Mouse (Mus musculus) cerebellum, adult 18-20 months (tissue): ENCODE data around the gene Alk.

Source experiments
- DNase-seq, 2 experiments: peaks; one replicate each; pipeline ENCODE4 v3.0.0; 2021

Gene Alk

DNA sequence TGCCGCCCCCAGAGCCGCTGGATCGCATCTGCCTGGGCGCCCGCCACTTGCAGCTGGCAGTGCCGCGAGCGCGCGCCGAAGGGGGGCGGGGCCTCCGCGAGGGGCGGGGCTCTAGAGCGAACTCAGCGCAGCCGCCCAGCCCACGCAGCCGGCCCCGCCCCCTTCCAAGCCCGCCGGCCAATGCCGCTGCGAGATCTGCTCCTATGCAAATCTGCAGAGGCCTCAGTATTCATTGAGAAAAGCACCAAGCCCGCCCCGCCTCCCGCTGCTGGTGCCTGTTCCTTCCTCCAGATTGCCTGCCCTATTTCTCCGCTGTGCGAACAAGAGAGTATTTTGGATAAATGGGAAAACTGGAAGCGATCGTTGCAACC, at the start of gene Alk:
TSS of gene Alk (minus strand) at position 18 of the 371 bp plus-strand sequence.
- DNase-seq: peak; percentile 70 to 71

DNA sequence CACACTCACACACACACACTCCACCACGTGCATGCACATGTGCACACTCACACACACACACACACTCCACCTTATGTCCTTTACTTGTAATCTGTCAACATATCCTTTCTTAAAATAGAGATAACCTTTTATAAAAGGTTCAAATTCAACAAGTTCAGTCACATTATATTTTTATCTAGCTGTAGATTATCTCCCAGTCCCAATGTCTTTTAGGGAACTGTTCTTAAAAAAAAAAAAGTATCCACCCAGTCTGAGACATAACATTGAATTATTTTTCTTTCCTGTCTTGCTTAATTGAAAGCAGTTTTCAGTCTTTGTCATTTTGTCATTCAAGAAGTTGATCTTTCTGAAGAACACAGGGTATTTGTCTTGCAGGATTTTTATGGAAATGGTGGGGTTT, 48.4 kb upstream of the Alk start:
- DNase-seq: no peak

DNA sequence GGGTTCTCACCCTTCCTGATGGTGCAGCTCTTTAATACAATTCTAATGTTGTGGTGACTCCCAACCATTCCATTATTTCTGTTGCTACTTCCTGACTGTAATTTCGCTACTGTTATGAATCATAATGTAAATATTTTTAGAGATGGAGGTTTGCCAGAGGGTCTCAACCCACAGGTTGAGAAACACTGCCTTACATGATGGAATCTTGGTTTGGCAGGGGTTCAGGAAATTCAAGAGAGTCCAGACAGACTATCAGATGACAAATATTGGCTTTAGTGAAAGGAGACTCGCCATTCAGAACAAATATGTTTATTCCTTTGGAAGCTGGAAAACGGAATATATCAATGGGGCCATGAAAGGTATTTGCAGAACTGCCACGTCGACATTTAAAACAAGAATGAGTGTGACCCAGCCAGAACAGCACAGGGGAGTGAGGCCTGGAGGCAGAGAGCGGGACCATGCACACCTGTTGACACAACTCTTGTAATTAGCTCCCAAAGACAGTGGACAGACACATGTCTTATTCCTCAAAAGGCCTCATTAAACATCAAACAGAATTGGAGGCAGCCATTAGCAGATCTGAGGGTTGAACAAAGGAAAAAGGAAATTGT, 44.3 kb upstream of the Alk start:
- no peak for DNase-seq

DNA sequence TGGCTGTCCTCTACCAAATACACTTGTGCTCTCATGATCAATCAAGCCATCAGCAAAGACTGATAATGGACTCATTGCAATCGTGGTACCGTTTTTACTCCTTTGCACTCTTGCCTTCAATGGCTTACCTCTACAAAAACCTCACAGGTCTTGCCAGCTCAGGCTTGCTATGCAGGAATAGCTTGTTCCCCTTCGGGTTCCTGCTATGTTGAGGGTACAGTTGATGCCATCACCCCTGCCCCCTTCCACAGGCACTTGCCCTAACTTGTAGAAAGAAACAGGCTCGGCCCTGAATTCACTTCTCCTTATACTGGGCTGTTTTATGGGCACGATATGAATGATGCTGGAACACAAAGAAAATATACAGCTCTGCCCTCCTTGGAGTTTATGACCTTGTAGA, 41.7 kb upstream of the Alk start:
- DNase-seq: no peak

DNA sequence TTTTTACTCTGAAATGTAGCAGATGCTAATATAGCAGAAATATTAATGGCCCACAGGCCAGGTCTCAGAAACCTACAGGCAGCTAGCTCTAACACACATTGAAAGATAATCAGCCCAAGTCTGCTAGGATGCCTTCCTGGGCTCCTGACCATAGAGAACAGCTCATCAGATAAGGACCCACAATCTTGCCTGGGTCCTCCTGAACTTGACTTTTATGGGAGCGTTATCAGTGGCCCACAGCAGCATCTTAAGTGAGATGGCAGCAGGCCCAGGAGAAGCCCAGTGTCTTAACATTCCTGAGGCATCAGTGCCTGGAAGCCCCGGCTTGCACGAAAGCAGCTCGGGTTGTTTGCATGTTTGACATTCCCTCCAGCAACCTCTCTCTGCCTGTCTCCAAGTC, 35.7 kb upstream of the Alk start:
- no peak for DNase-seq

DNA sequence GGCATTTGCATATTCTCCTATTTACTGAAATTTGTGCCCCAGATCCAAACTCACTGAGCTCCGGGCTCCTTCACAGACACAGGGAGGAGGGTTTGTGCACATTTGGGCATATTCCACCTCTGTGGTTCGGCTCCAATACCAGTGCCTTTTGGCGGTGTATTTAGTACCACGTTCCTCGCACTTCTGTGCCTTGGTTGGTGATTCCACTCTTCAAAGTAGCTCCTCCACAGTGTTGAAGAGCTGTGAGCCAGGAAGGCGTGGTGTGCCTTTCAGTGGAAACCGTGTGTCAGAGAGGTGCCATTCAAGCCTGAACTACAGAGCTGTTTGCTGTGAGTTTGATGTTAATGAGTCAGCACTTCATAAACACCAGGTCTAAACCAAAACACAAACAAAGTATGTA, 35.0 kb upstream of the Alk start:
- no peak for DNase-seq

DNA sequence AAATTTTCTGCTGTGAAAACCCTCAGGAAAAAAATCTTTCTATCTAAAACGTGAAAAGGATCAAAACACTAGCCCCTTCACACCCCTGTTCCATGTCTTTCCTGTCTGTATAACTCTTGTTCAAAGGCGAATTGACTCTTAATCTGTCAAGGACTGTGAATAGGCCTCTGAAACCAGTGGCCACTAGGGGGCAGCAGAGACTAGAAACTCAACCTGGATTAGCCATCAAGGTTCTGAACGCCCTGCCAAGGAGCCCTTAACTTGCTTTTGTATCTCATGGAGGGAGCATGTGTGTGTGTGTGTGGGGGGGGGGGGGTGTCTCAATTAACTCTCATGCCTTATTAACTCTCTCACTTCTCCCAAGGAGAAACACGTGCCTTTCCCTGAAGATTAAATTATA, 1.8 kb upstream of the Alk start:
- DNase-seq: peak; percentile 81 to 85

DNA sequence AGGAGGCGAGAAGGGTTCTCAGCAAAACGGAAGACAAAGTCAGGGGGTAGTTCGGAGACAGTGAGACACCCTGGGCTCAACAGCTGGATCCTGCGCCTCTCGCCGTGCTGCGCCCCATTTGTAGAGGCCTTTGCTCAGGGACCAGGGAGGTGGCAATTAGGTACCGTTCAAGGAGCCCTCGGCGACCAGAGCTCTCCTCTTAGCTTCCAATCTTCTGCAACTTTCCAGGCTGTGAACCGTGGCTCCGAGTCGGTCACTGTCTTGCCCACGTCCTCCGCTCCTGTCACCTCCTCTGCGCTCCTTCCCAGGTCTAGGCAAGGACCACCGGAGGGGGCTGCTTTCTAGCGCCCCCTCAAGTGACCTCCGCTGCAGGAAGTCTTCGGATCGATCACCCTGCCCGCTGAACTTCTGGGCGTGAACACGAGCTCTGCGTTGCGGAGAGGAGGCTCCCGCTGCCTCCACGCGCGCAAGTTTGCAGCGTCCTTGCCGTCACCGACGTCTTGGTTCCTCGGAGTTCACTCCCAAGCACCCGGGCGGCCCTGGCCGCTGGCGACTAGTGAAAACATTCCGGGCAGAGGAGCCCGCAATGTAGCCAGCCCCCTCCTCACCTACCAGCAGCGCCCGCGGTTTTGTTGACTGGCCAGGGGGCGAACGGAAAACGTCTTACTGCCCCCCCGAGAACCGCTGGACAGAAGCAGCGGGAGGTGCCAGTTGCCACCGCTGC, 379 bp downstream of the Alk start:
- DNase-seq: peak in 1 of 2 experiments; percentile 8

DNA sequence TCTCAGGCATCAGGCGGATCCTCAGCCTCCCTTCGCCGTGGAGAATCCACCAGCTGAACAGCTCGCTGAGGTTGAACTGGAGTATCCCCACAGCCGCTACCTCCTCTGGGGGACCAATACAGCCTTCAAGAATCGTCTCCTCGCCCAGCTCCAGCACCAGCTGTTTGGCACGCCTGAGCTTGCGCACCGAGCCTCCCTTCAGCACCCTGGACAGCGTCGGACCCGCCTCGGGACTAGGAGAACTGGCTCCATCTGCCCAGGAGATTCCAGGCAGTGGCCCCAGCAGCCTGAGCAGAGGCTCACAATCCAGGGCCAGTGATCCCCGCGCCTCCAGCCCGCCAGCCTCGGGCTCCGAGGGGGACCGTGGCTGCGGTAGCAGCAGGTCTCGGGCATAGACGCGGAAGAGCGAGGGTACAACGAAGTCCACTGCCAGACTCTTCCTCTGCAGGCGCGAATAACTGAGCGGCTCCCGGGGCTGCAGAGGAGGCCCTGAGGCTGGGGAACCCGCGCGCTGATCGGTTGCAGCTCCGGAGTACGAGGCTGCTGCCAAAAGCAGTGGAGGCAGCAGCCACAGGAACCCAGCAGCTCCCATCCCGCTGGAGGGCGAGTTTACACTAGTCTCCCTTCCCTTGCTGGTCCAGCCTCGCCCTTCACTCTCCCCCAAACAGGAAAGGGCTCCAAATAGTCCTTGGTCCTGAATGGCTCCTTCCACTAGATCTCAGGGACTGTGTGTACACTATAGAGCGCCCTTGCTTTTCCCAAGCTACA, 1.1 kb downstream of the Alk start:
- DNase-seq: peak in 1 of 2 experiments; percentile 22

DNA sequence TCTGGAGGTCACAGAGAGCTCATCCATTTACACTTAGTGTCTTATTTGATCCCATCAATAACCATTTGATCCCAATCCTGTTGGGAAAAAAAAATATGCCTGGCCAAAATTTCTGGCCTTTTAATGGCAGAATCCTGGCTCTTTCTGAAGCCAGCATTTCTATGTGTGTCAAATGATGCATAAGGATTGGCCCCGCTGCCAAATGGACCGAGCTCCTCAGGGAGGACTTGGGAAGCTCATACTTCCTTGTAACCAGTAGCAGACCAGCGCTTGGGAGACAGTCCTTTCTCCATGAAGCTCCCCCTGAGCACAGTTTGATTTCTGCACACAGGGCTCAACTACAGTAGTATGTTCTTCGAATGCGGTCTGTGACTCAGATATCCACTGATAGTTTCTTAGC, 3.6 kb downstream of the Alk start:
- DNase-seq: no peak

DNA sequence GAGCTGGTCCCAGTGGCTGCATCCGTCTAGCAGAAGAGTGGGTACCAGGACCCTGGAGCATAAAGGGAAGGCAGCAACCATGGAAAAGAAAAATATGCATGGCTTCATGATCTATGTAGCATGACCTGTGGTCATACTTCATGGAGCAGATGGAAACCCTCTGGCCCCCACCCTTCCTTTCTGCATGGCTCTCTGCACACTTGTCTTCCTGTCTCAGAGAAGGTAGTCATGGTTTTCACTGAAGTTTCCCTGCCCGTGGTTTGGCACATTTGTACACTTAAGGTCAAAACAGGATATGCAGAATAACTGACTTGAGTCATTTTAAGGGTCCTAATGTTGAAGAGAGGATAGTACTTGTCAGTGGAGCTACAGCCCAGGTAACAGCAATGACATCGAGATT, 16.8 kb downstream of the Alk start:
- no peak for DNase-seq

DNA sequence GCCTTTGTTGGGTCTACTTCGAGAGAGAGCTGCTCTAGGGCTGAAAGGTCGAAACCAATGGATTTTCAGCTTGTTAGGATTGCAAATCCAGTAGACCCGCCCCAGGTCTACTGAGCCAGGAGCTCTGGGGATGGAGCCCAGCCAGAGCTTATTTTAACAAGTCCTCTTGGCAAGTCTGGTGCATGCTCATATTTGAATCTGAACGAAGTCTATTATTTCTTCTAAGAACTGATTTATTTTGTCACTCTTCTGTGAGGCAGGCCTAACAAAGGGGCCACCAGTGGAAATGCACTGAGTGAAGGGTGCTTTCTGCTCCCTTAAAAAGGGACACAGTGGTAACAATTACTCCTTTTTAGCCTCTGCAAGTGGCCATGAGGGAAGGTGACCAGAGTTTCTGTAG, 24.3 kb downstream of the Alk start:
- no peak for DNase-seq

DNA sequence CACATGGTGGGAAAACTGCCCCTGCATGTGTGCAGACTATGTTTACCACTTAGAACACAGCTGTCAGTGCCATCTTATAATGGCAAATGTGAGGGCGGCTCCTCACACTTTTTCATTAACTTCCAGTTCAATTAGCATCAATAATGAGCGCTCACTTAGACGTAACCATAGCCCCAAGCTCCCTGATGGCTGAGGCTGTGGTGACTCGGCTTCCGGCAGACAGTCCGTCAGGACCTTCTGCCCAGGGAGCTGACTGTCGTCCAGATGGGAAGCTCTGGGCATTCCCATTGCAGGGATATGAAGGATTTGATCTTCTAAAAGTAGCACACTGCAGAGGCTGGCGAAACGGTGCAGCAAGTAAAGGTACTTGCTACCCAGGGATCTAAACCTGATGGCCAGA, 25.1 kb downstream of the Alk start:
- no peak for DNase-seq

DNA sequence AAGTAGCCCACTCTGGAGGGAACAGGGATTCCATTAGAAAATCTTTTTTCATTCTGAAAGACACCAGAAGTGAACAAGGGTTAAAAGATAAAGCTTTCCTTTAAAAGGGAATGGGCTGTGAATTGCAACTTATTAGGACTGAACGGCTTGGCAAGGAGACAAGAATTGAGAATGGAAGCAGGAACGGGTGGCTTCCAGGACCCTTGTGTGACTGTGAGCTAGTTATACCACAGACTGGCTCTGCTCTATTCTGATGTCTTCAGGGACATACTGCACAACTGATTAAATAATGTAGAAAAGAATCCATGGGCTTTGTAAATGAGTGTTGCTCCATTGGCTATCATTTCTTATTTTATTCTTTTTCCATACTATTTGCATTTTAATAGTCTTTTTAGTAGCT, 33.0 kb downstream of the Alk start:
- DNase-seq: no peak

DNA sequence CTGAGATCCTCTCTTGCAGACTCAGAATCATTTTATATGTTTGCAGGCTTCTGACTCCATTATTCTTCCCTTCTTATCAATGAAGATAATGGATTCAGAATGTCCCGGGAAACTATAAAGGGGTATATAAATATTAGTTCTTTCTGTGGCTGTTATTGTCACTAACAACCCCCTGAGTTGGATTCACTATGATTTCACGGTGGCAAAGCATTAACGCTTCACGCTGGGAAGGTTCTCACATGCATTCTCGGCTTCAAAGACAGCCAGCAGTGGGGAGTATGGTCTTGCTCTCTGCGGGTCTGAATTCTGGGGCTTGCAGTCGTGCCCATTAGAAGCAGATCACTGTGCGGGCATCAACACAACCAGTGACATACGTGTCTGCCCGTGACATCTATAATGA, 34.9 kb downstream of the Alk start:
- DNase-seq: no peak

DNA sequence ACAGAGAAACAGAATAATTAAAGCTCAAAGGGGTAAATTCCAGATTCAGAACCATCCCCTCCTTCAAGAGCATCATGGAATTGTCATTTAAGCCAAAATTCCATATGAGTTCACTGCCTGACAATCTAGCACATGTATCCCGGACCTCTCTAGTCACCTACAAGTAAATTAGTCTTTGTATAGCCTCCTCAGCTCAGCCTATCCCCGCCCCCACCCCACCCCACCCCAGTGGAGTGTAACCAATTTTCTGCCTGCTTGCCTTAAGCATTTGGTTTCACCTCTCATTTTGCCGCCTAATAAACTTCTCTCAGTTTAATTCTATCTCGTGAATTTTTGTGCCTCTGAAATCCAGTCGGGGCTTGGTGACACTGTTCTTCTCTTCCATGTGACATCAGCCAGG, 41.0 kb downstream of the Alk start:
- DNase-seq: no peak

DNA sequence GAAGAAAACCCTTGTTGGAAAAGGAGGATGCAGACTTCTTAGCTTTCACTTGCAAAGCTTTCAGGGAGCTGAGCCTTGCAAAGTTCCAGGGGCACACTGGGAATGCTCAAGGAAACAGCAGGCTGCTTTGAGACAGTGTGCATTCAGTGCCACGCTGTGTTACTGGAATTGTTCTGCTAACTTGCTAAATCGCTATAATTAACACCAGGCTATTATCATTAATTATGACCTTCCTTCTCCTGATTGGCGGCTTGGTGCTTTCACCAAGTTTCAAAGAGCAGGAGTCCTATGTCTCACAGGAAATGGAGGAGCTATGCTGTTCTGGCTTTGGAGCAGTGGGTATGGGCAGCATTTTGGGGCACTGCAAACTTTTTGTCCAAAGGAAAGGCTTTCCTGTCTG, 43.0 kb downstream of the Alk start:
- no peak for DNase-seq

DNA sequence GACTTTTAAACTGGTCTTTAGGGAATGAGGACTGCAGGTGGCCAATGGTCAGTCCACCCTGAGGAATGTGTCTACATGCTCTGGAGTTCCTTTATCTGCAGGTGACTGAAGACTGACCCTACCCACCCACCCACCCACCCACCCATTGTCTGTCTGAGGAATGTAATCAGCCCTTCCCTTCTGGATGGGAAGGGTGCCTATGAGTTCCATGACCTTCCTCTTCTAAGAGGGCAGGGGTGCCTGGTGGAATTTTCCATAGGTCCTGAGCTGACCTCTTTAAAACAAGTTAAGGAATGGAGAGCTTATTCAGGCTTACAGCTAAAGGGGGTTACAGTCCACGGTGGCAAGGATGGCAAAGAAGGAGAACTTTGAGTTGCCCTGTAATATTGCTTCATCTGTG, 43.7 kb downstream of the Alk start:
- DNase-seq: no peak

DNA sequence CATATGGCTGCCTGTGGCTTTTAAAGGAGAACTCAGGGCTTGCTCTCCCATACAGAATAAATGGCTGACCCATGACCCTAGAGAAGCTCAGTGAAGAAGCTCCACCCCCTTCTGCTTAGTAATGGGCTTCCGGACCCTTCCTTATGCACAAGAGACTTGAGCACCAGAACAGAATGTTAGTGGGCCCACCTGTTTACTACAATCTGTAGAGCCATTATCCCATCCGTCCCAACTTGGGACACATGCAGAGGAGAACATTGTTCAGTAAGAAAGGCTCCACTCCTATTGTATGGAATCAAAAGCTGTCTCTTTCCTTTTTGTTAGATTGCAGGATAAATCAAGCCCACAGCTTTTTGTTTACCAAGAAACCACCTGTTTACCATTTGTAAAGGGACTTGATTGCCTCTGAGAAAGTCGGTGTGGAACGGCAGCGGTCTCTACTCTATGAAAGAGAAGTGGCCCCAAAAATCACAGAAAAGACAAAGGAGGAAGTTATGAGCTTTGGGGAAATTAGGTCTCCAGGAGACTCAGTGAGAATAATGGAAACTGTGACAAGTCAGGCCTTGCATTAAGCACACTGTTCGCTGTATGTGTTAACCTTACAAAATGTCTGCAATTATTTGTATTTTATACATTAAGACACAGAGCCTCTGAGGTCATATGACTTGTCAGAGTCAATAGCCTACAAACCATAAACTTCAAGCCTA, 47.2 kb downstream of the Alk start:
- no peak for DNase-seq

DNA sequence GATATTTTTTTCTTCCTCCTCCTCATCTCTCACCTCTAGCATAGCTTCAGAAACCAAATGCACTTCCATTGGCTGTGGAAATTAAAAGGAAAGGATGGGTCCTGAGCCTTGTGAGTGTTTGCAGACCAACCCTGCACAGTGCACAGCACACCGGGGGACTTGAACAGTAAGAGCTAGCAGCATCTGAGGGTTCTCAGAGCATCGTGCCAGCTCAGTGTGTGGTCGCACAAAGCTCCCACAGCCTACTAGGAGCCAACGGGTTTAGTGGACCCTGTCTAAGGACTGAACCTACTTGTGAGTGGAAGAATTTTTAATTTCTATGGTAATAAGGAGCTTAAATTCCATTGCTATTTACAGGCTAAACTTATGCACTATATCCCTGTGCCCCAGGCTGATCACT, 58.2 kb downstream of the Alk start:
- no peak for DNase-seq

DNA sequence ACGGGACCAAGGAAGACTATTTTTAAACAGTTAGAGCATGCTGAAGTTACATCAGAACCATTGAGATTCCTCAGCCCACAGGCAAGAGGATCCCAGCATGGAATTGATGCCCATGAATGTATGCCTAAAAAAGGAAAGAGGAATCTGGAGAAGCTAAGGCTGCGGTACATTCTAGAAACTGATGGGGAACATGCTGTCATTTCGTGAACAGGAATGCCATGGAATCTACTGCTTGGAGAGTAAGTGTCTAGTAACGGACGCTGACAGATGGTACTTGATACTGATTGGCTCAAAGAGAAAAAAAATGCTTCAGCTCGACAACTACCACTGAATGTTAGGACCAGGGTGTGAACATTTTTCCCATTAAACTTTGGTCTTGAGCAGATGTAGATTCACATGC, 69.1 kb downstream of the Alk start:
- no peak for DNase-seq

DNA sequence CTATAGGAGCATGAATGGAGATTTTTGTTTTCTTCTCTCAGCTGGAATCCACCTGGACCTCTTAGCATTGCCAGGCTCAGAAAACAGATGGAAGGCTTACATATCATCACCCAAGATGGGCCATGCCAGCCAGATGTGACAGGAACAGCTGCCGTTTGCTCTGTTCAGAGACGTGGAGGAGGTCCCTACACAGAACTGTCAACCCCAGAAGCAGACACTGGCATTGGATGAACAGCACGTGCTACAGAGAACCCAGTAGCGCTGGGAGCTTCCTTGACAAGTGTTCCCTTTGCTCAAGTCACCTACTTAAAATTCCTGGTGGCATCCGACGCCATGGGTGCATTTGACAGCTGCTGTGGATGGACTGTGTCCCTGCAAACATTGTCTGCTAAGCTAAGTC, 72.2 kb downstream of the Alk start:
- no peak for DNase-seq

DNA sequence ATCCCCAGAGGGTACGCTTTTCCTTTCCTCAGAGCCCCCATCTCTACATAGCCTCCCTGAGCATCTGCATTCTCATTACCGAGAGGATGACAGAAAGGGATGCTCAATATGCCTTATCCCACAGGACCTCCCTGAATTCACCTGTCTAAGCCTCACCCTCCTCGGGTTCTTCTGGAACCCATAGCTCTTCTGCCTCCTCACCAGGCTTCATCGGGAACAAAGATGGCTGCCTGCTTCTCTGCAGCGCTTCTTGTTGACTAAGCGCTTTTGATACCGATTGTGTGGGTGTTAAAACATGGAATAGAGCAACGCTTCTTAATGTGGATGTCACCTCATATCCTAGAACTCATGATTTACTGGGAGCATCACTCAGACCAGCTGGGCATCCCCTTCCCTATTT, 75.9 kb downstream of the Alk start:
- DNase-seq: no peak

DNA sequence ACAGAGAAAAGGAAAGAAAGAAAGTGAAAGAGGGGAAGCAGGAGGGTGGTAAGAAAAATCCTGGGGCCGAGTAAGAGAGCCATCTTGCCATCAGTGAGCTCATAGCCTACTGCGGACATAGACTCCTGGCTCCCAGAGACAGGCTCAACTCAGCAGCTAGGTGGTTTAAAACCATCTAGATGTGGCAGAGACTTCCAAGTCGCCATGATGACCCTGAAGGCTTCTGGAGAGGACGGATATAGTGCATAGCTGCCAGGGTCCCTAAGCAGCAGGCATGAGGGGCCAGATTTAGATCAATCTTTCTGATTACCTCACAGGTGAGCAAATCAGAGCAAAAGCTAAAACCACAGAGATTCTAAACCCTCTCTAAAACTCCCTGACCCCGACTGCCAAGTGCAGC, 76.9 kb downstream of the Alk start:
- DNase-seq: no peak
